Mouse (Mus musculus): ENCODE measurements around the gene Dicer1. TPM values are rescaled to one million over a fixed set of nuclear protein-coding genes. Genes with fewer than 3 reads are reported as not detected.
"Not testable (repeated sequence)": the region's sequence is repeated elsewhere in the genome, so short reads cannot be mapped to it uniquely, and the experiment has no call there.

Gene Dicer1
- polyA plus RNA-seq, 1 experiment from 2014 or later, result 48.2 TPM

DNA sequence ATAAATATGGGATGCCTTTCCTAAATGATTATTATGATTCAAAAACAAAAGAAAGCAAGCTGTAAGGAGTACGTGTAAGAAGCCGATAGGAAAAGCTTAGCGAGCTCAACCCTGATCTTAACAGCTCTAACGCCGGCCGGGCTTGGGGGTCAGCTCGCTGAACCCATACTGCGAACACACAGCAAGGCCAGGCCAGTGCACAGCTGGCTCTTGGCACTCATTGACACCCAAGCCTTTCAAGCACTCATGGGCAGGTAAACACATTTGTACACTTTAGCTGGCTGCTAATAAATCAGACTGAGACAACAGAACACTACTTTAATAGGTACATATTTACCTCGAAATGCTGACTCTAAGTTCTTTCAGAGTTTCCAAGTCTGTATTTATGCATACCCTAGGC, 13.3 kb downstream of the Dicer1 start:
- ATAC-seq (ENCODE audit: low read depth), result no peak
- Histone ChIP-seq H3K9ac (no peak overlapping the region), H3K4me3 (no peak overlapping the region), H3K27me3 (no peaks in the 10 kb centered on the region), H3K9me3 (no peaks in the 10 kb centered on the region), H3K36me3 (no peaks in the 10 kb centered on the region), H3K4me2 (no peak overlapping the region), H3K4me1 (replicated peaks) (peaks cover 89% of the 10 kb centered on the region), H3K27ac (replicated peaks) (no peak overlapping the region)
- 25% methylated on average over 9 of the region's 9 CpGs for WGBS

DNA sequence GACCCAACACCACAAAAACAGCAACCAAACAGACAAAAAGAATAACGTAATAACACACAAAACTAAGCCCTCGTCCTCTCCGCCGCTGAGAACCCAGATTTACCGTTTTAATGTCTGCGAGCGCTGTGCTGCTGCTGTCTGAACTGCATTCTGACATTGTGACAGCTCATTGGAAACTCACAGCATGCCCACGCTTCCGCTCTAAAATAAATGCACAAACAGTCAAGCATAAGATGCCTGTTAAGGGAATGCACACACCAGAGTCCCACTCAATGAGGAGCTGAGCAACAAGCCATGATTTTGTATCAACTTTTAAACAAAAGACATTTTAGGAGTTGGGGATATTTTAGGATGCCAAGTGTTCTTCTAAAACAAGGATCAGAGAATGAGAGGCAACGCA, 14.1 kb downstream of the Dicer1 start:
- no peak overlapping the region for H3K27ac ChIP-seq (replicated peaks)
- no peak overlapping the region for H3K4me2 ChIP-seq
- H3K9ac ChIP-seq, result no peak overlapping the region
- ATAC-seq (ENCODE audit: low read depth), result no peak
- H3K4me3 ChIP-seq, result no peak overlapping the region
- 0 out of 2 replicates have a peak, but pooled peaks cover 2% of the 10 kb centered on the region for H3K36me3 ChIP-seq
- H3K9me3 ChIP-seq, result no peaks in the 10 kb centered on the region
- peaks cover 90% of the 10 kb centered on the region for H3K4me1 ChIP-seq (replicated peaks)
- no peaks in the 10 kb centered on the region for H3K27me3 ChIP-seq
- 49% methylated on average over 10 of the region's 10 CpGs for WGBS

DNA sequence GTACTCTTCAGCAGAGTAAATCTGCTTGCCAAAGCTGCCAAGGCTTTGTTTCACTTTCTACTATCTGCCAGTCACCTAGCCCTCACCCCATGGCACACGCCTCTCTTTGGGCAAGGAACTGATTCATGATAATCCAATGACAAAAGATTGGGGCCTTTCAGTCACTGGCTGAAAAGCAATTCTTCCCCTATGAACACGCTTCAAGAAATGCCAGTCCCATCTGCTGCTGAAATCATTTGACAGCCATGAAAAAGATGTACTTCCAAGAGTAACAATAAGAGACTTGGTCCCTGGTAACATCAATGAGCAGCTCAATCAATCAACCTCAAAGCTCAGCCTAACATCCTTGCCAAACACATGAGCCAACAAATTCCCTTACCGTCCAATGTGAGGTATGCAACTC, 15.8 kb downstream of the Dicer1 start:
- no peak overlapping the region for H3K27ac ChIP-seq (replicated peaks)
- H3K27me3 ChIP-seq, result no peaks in the 10 kb centered on the region
- H3K4me3 ChIP-seq, result no peak overlapping the region
- H3K9ac ChIP-seq, result no peak overlapping the region
- H3K4me2 ChIP-seq, result no peak overlapping the region
- H3K9me3 ChIP-seq, result no peaks in the 10 kb centered on the region
- peaks cover 87% of the 10 kb centered on the region for H3K4me1 ChIP-seq (replicated peaks)
- peak; percentile 36 for ATAC-seq (ENCODE audit: low read depth)
- H3K36me3 ChIP-seq, result peaks cover 6% of the 10 kb centered on the region
- WGBS, result 9% methylated on average over 3 of the region's 3 CpGs

DNA sequence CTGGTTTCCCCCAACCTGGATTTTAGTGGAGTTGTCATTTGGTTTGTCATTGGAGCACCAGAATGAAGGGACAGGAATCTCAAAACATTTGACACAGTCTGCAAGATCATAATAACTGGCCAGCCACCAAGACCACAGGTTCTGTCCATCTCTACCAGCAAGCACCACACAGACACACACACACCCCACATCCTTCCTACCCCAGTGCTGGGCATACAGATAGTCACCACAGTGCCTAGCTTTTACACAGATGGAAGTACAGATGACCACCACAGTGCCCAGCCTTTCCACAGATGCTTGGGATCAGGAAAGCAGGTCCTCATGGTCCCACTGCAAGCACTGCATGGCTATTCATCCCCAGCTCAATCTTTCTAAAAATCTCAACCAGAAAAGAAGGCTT, 18.6 kb downstream of the Dicer1 start:
- Histone ChIP-seq H3K36me3 (peaks cover 32% of the 10 kb centered on the region), H3K27ac (replicated peaks) (no peak overlapping the region), H3K4me1 (replicated peaks) (peaks cover 64% of the 10 kb centered on the region), H3K9me3 (no peaks in the 10 kb centered on the region), H3K9ac (no peak overlapping the region), H3K4me3 (no peak overlapping the region), H3K4me2 (no peak overlapping the region), H3K27me3 (no peaks in the 10 kb centered on the region)
- ATAC-seq (ENCODE audit: low read depth), result no peak

DNA sequence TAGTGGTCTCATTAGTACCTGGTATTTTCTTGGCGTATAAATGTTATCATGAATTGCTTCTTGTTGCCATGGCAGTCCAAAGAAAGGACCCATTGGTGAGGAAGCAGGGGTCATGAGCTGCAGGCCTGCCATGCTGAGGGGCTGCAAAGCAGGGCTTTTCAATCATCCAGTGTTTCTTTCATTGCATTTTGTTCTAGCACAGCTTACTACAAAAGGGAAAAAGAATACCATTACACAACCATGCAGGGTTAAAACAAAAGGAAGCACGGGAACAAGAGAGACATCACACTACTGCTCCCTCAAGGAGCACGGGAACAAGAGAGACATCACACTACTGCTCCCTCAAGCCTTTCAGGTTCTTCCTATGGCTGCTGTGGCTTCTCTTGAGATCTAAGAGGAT, 20.0 kb downstream of the Dicer1 start:
- no peak overlapping the region for H3K27ac ChIP-seq (replicated peaks)
- no peaks in the 10 kb centered on the region for H3K9me3 ChIP-seq
- no peak for ATAC-seq (ENCODE audit: low read depth)
- no peak overlapping the region for H3K9ac ChIP-seq
- H3K36me3 ChIP-seq, result peaks cover 46% of the 10 kb centered on the region
- WGBS, result 14% methylated on average over 3 of the region's 3 CpGs
- no peaks in the 10 kb centered on the region for H3K27me3 ChIP-seq
- no peak overlapping the region for H3K4me2 ChIP-seq
- H3K4me1 ChIP-seq (replicated peaks), result peaks cover 50% of the 10 kb centered on the region
- no peak overlapping the region for H3K4me3 ChIP-seq

DNA sequence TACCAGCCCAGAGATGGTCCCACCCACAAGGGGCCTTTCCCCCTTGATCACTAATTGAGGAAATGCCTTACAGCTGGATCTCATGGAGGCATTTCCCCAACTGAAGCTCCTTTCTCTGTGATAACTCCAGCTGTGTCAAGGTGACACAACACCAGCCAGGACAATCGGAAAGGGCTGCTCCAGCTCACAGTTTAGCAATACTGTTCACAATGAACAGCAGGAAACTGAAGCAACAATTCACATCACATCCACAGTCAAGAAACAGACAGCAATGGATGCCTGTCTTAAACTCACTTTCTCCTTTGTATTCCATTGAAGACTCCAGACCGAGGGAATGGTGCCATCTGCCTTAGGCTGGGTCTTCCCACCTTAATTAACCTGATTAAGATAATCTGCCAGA, 25.3 kb downstream of the Dicer1 start:
- H3K36me3 ChIP-seq, result peaks cover 85% of the 10 kb centered on the region
- H3K4me2 ChIP-seq; H3K9me3 ChIP-seq; H3K4me1 ChIP-seq (replicated peaks); H3K9ac ChIP-seq; H3K4me3 ChIP-seq; ATAC-seq (ENCODE audit: low read depth); H3K27ac ChIP-seq (replicated peaks); H3K27me3 ChIP-seq: not testable (repeated sequence)
- WGBS, result 72% methylated on average over 2 of the region's 2 CpGs

DNA sequence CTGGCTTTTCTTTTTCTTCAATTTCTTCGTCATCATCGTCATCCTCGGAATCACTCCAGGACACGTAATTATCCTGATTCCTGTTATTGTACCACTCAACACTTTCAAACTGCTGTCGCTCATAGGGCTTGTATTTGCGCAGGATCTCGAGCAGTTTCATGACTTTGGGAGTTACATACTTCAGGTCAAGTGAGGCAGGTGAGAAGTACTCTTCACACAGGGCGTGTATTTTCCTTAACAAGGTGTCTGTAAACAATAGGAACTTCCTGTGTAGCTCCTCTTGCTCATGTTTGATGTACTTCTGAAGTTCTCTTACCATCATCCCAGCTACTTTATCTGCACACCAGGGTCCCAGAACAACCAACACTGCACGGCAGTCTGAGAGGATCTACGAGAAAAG, 29.7 kb downstream of the Dicer1 start:
- Histone ChIP-seq H3K4me2 (no peak overlapping the region), H3K9me3 (no peaks in the 10 kb centered on the region), H3K27ac (replicated peaks) (no peak overlapping the region), H3K9ac (no peak overlapping the region), H3K4me3 (no peak overlapping the region), H3K27me3 (no peaks in the 10 kb centered on the region), H3K36me3 (peaks cover 67% of the 10 kb centered on the region), H3K4me1 (replicated peaks) (0 out of 2 replicates have a peak, but pooled peaks cover 7% of the 10 kb centered on the region)
- 94% methylated on average over 10 of the region's 10 CpGs for WGBS
- no peak for ATAC-seq (ENCODE audit: low read depth)

DNA sequence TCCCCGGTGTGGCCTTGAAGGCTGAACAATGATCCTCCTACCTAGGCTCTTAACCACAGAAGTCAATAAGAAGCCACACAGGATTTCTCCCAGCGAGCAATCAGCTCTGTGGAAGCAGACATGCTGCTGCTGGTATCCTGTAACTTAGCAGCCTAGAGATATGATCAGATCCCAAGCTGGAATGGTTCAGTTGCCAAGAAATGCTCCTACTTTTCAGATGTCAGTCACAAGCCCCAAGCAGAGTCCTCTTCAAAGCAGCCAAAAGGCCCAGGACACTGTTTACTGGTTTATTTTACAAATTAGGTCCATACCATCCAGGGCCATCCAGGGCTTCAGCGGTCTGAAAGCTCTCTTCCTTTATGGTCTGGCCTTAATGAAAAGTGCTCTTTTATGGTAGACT, 30.7 kb downstream of the Dicer1 start:
- 56% methylated on average over 3 of the region's 3 CpGs for WGBS
- ATAC-seq (ENCODE audit: low read depth), result no peak

DNA sequence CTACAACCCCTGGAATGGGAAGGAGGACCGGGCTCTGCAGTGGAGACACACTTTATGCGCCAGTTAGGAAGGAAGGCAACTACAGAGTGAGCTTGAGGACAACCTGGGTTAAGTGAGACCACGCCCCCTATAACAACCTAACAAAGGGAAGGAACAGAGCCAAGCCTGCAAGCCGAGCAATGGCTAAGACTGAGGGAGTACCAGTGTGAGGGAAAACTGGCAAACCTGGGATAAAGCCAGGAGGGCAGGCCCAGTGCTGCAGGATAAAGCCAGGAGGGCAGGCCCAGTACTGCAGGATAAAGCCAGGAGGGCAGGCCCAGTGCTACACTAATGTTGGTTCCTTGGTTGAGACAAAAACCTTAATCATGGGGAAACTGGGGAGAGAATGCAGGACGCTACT, 32.8 kb downstream of the Dicer1 start:
- Histone ChIP-seq H3K9ac (no peak overlapping the region), H3K27ac (replicated peaks) (no peak overlapping the region), H3K36me3 (peaks cover 69% of the 10 kb centered on the region), H3K9me3 (no peaks in the 10 kb centered on the region), H3K4me3 (no peak overlapping the region), H3K27me3 (no peaks in the 10 kb centered on the region), H3K4me2 (no peak overlapping the region), H3K4me1 (replicated peaks) (0 out of 2 replicates have a peak, but pooled peaks cover 10% of the 10 kb centered on the region)
- 81% methylated on average over 5 of the region's 5 CpGs for WGBS
- ATAC-seq (ENCODE audit: low read depth), result no peak

More for the DNA sequence above, 30.7 kb downstream of the Dicer1 start:
- Histone ChIP-seq H3K36me3 (peaks cover 61% of the 10 kb centered on the region), H3K4me1 (replicated peaks) (0 out of 2 replicates have a peak, but pooled peaks cover 10% of the 10 kb centered on the region), H3K4me2 (no peak overlapping the region), H3K4me3 (no peak overlapping the region), H3K9ac (no peak overlapping the region), H3K27me3 (no peaks in the 10 kb centered on the region), H3K9me3 (no peaks in the 10 kb centered on the region), H3K27ac (replicated peaks) (no peak overlapping the region)

DNA sequence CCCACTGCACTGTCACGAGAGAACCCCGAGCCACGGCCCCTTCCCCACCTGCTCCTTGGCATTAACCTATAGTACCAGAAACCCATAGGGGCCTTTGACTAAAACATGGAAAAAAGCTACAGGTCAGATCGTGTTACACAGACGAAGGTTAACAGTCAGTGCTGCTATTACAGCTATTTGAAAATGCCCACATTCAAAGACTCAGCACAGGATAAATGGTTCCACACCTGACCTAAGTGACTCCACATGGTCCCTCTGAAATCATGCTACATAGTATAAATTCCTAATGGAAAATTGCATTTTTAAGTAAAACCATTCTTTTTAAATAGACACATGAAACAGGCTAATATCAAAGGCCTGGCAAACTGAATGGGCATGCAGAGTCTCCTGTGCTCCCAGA, 35.3 kb downstream of the Dicer1 start:
- H3K9ac ChIP-seq, result no peak overlapping the region
- H3K27ac ChIP-seq (replicated peaks), result no peak overlapping the region
- 84% methylated on average over 5 of the region's 5 CpGs for WGBS
- 0 out of 2 replicates have a peak, but pooled peaks cover 10% of the 10 kb centered on the region for H3K4me1 ChIP-seq (replicated peaks)
- ATAC-seq (ENCODE audit: low read depth), result no peak
- H3K27me3 ChIP-seq, result no peaks in the 10 kb centered on the region
- H3K9me3 ChIP-seq, result no peaks in the 10 kb centered on the region
- no peak overlapping the region for H3K4me2 ChIP-seq
- H3K4me3 ChIP-seq, result no peak overlapping the region
- peaks cover 70% of the 10 kb centered on the region for H3K36me3 ChIP-seq

DNA sequence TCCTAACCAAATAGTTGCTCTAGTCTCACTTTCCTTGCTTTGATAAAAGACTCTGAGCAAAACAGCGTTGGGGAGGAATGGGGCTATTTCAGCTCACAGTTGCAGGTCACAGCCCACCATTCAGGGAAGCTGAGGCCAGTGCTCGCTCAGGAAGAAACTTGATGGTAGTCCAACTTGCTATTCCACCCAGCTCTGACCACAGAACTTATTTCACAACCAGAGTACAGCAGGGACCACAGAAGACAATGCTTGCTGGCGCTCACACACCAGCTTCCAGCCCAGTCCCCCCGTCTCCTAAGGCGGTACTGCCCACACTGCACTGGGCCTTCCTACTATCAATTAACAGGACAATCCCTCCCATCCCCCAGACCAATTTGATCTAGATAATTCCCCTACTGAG, 36.3 kb downstream of the Dicer1 start:
- Histone ChIP-seq H3K4me2 (no peak overlapping the region), H3K27me3 (no peaks in the 10 kb centered on the region), H3K4me3 (no peak overlapping the region), H3K27ac (replicated peaks) (no peak overlapping the region), H3K9me3 (no peaks in the 10 kb centered on the region), H3K36me3 (peaks cover 72% of the 10 kb centered on the region), H3K4me1 (replicated peaks) (0 out of 2 replicates have a peak, but pooled peaks cover 10% of the 10 kb centered on the region), H3K9ac (no peak overlapping the region)
- ATAC-seq (ENCODE audit: low read depth), result no peak
- 78% methylated on average over 5 of the region's 5 CpGs for WGBS

DNA sequence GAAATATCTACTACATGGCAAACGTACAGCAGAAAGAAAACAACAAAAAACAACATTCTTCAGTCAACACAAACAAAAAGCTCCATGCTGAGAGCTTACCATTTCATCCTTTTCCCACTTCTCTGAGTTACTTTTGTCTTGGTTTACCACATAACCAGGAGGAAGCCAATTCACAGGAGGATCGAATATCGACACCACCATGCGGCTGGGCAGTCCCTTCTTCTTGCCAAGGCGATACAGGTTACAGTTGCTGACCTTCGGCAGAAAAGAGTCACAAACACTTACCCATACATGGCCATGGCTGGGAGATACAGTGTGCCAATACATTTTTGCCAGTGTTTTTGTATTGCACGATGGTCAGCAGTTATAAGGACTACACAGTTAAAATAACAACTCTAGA, 51.5 kb downstream of the Dicer1 start:
- Histone ChIP-seq H3K27me3 (no peaks in the 10 kb centered on the region), H3K9ac (no peak overlapping the region), H3K4me1 (replicated peaks) (no peaks in the 10 kb centered on the region), H3K9me3 (no peaks in the 10 kb centered on the region), H3K27ac (replicated peaks) (no peak overlapping the region), H3K4me3 (no peak overlapping the region), H3K4me2 (no peak overlapping the region), H3K36me3 (peaks cover 81% of the 10 kb centered on the region)
- 81% methylated on average over 7 of the region's 7 CpGs for WGBS
- no peak for ATAC-seq (ENCODE audit: low read depth)

DNA sequence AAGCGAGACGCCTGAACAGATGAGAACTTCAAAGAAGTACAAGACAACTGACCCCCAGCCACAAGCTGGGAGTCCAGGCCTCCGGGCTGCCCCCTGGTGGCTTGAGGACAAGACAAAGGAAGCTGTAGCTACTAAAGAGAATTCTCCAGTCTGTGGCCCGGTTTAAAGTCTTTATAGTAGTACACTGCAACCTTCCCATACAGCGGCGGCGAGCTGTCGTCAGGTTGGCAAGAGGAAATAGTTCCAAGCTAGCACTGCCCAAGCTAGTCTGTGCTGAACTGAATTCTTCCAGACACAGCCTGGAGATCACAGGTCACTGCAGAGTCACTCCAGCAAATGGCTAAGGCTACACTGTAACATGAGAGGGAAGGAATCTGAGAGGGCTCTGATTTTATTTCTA, 52.0 kb downstream of the Dicer1 start:
- no peak overlapping the region for H3K4me3 ChIP-seq
- ATAC-seq (ENCODE audit: low read depth), result 0 out of 2 replicates have a peak, but pooled peaks have one; percentile 40
- 52% methylated on average over 8 of the region's 8 CpGs for WGBS
- H3K36me3 ChIP-seq, result peaks cover 84% of the 10 kb centered on the region
- H3K4me2 ChIP-seq, result no peak overlapping the region
- no peaks in the 10 kb centered on the region for H3K4me1 ChIP-seq (replicated peaks)
- no peak overlapping the region for H3K27ac ChIP-seq (replicated peaks)
- no peaks in the 10 kb centered on the region for H3K27me3 ChIP-seq
- H3K9ac ChIP-seq, result no peak overlapping the region
- no peaks in the 10 kb centered on the region for H3K9me3 ChIP-seq
